Mouse (Mus musculus): Measurements from ENCODE around the gene Pla2g4b. TPM values are rescaled to one million over a fixed set of nuclear protein-coding genes. Genes with fewer than 3 reads are reported as not detected.

Pla2g4b gene
- polyA plus RNA-seq, 1 experiment from 2014 or later = 0.18 TPM

GRCm38 (mm10) chr2:120087897-120088296 is 54.7 kb downstream of the Pla2g4b start:
- no peak for DNase-seq (ENCODE audit: low spot score)
- Histone ChIP-seq H3K4me2 (replicated peaks; ENCODE audit: low read depth, low read length) (no peak overlapping the region), H3K27ac (ENCODE audit: low read length) (no peak overlapping the region), H3K9ac (replicated peaks; ENCODE audit: low read depth) (no peak overlapping the region), H3K9me3 (ENCODE audit: low read length) (no peaks in the 10 kb centered on the region), H3K4me3 (ENCODE audit: low read depth, low read length) (no peak overlapping the region), H3K27me3 (replicated peaks; ENCODE audit: insufficient read depth, low read length) (no peaks in the 10 kb centered on the region), H3K36me3 (ENCODE audit: insufficient read depth, low read length) (peaks cover 11% of the 10 kb centered on the region; the same call in 1 of the 2 replicates), H3K4me1 (ENCODE audit: insufficient read depth, low read depth, low read length) (peaks cover 4% of the 10 kb centered on the region; the same call in 1 of the 2 replicates)
- TF ChIP-seq CTCF (IDR thresholded peaks at IDR 0.05) (no peak), EP300 (IDR thresholded peaks at IDR 0.05) (no peak)
- WGBS = 93% methylated on average over 2 of the region's 2 CpGs
- no peak for ATAC-seq

DNA sequence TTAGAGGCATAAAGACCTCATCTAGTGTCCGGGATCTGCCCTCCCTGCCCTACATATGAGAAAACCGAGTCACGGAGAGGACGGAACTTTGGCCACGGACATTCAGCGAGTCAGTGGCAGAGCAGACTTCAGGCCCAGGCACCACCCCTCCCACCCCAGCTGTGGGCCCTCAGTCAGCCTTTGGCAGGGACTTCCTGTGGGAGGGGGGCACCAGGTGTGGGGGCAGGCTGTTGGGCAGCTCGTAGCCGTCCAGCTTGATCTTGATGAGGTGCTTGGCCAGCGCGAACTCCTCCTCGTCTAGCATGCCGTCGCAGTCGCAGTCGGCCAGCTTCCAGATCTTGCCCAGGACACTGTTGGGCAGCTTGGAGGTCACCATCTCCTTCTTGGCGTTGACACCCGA is 57.8 kb downstream of the Pla2g4b start:
- H3K9ac ChIP-seq (replicated peaks; ENCODE audit: low read depth) = no peak overlapping the region
- TF ChIP-seq EP300 (IDR thresholded peaks at IDR 0.05) (no peak), CTCF (IDR thresholded peaks at IDR 0.05) (no peak)
- H3K4me2 ChIP-seq (replicated peaks; ENCODE audit: low read depth, low read length) = no peak overlapping the region
- H3K9me3 ChIP-seq (ENCODE audit: low read length) = no peaks in the 10 kb centered on the region
- ATAC-seq = no peak
- no peak for DNase-seq (ENCODE audit: low spot score)
- no peak overlapping the region for H3K4me3 ChIP-seq (ENCODE audit: low read depth, low read length)
- H3K27ac ChIP-seq (ENCODE audit: low read length) = no peak overlapping the region
- H3K27me3 ChIP-seq (replicated peaks; ENCODE audit: insufficient read depth, low read length) = no peaks in the 10 kb centered on the region
- peaks cover 5% of the 10 kb centered on the region; the same call in 1 of the 2 replicates for H3K4me1 ChIP-seq (ENCODE audit: insufficient read depth, low read depth, low read length)
- H3K36me3 ChIP-seq (ENCODE audit: insufficient read depth, low read length) = peaks cover 11% of the 10 kb centered on the region; the same call in 1 of the 2 replicates
- WGBS = 80% methylated on average over 17 of the region's 17 CpGs

Small RNA genes lying within 50 kb of the gene (microRNA-seq; reads per million reads assigned to microRNA genes)
- not detected for gene Mir7665

Other genes starting within 250 kb of the Pla2g4b start
- gene Rpap1, start 245.9 kb upstream of the Pla2g4b start, polyA plus RNA-seq (2015; fragmentation: Nextera tagmentation; extraction: Ambion mirVana) = 10.0 and 11.0 TPM in 2 replicates
- gene Tyro3, start 235.7 kb upstream of the Pla2g4b start, polyA plus RNA-seq (2015; fragmentation: Nextera tagmentation; extraction: Ambion mirVana) = 7.3 and 7.9 TPM in 2 replicates
- 14.2 and 19.1 TPM in 2 replicates for gene Mga, start 136.2 kb upstream of the Pla2g4b start, polyA plus RNA-seq (2015; fragmentation: Nextera tagmentation; extraction: Ambion mirVana)
- 2.5 and 2.6 TPM in 2 replicates for gene Mapkbp1, start 60.7 kb upstream of the Pla2g4b start, polyA plus RNA-seq (2015; fragmentation: Nextera tagmentation; extraction: Ambion mirVana)
- gene Jmjd7, start 5.9 kb upstream of the Pla2g4b start, polyA plus RNA-seq (2015; fragmentation: Nextera tagmentation; extraction: Ambion mirVana) = 18.1 and 22.6 TPM in 2 replicates
- 0.69 and 0.70 TPM in 2 replicates for gene Gm28042, start 5.9 kb upstream of the Pla2g4b start, polyA plus RNA-seq (2015; fragmentation: Nextera tagmentation; extraction: Ambion mirVana)
- 228 and 262 TPM in 2 replicates for gene Ehd4, start 121.2 kb downstream of the Pla2g4b start, polyA plus RNA-seq (2015; fragmentation: Nextera tagmentation; extraction: Ambion mirVana)
- 0.13 TPM in 1 of 2 replicates, not detected in the other for gene Pla2g4e, start 211.9 kb downstream of the Pla2g4b start, polyA plus RNA-seq (2015; fragmentation: Nextera tagmentation; extraction: Ambion mirVana)